Mouse (Mus musculus) lung, adult 10 weeks (tissue): ENCODE results near the gene Rnf183. TPM values are rescaled to one million over a fixed set of nuclear protein-coding genes. Genes with fewer than 3 reads are reported as not detected.

Source experiments
- polyA plus RNA-seq: library from polyadenylated mRNA; stranded (reverse); fragments of 350-450 nt; fragmentation: Illumina TruSeq; extraction: RNeasy Lipid Tissue Mini Kit (QIAGEN cat#74804); gene quantifications from one replicate; pipeline ENCODE4 v1.2.3, GENCODE M21; 2014; ENCODE audit warnings: low read depth, low replicate concordance; ENCODE audit not compliant: insufficient read depth

The Rnf183 gene
- polyA plus RNA-seq = not detected

GRCm38 (mm10) chr4:62435081-62435480 lies at the start of gene Rnf183:
TSS of gene Rnf183 (minus strand) at chr4:62435252.

GRCm38 (mm10) chr4:62479937-62480708 lies 45.1 kb upstream of the Rnf183 start, which contains the start of gene Bspry:
TSS of gene Bspry (plus strand) at chr4:62480053.

GRCm38 (mm10) chr4:62470598-62471051 lies 35.6 kb upstream of the Rnf183 start, which contains the start of gene Wdr31:
TSS of gene Wdr31 (minus strand) at chr4:62470896.

GRCm38 (mm10) chr4:62408601-62409282 lies 26.3 kb downstream of the Rnf183 start, which contains the start of the genes Cdc26 and Prpf4:
TSS of gene Cdc26 (minus strand) at chr4:62408642.
TSS of gene Prpf4 (plus strand) at chr4:62408797.

Other genes starting within 250 kb of the Rnf183 start
- 3.4 TPM for gene Zfp37, start 204.2 kb downstream of the Rnf183 start, polyA plus RNA-seq
- gene Slc31a2, start 172.7 kb downstream of the Rnf183 start, polyA plus RNA-seq = 25.2 TPM
- gene Fkbp15, start 74.7 kb downstream of the Rnf183 start, polyA plus RNA-seq = 19.1 TPM
- gene Slc31a1, start 74.5 kb downstream of the Rnf183 start, polyA plus RNA-seq = 30.8 TPM
- 70.6 TPM for gene Cdc26, start 26.6 kb downstream of the Rnf183 start, polyA plus RNA-seq
- gene Prpf4, start 26.5 kb downstream of the Rnf183 start, polyA plus RNA-seq = 5.6 TPM
- 3.5 TPM for gene Wdr31, start 35.6 kb upstream of the Rnf183 start, polyA plus RNA-seq
- gene Bspry, start 44.8 kb upstream of the Rnf183 start, polyA plus RNA-seq = 11.4 TPM
- gene Hdhd3, start 68.2 kb upstream of the Rnf183 start, polyA plus RNA-seq = 9.1 TPM
- 57.1 TPM for gene Alad, start 84.7 kb upstream of the Rnf183 start, polyA plus RNA-seq
- 31.4 TPM for gene Pole3, start 89.8 kb upstream of the Rnf183 start, polyA plus RNA-seq
- gene 4933430I17Rik, start 90.1 kb upstream of the Rnf183 start, polyA plus RNA-seq = not detected
- 37.7 TPM for gene Rgs3, start 124.6 kb upstream of the Rnf183 start, polyA plus RNA-seq